Mouse (Mus musculus) midbrain, embryonic 15.5 days (tissue): ENCODE measurements around the gene Exosc3. TPM values are rescaled to one million over a fixed set of nuclear protein-coding genes. Genes with fewer than 3 reads are reported as not detected.

Experiments used
- ATAC-seq: fragments of 200-750 bp; cut with Nextera tagmentation; replicated peaks from 2 replicates; pipeline ENCODE4 v1.8.0; 2017; ENCODE audit warnings: moderate TSS enrichment
- H3K27ac ChIP-seq: fragments of 300-500 bp; sonication (generic); 2 replicates; pipeline ENCODE4 v1.5.1; 2015; ENCODE audit warnings: mild to moderate bottlenecking, inconsistent platforms
- H3K27me3 ChIP-seq: fragments of 300-500 bp; sonication (generic); replicated peaks from 2 replicates; pipeline ENCODE4 v1.6.1; 2015; ENCODE audit warnings: inconsistent platforms
- H3K36me3 ChIP-seq: fragments of 300-500 bp; sonication (generic); replicated peaks from 2 replicates; pipeline ENCODE4 v1.6.1; 2015; ENCODE audit warnings: inconsistent platforms
- H3K4me1 ChIP-seq: fragments of 300-500 bp; sonication (generic); 2 replicates; pipeline ENCODE4 v1.6.1; 2015; ENCODE audit warnings: inconsistent platforms
- H3K4me2 ChIP-seq: fragments of 300-500 bp; sonication (generic); 2 replicates; pipeline ENCODE4 v1.6.1; 2015; ENCODE audit warnings: inconsistent platforms, mild to moderate bottlenecking, moderate library complexity
- H3K4me3 ChIP-seq: fragments of 300-500 bp; sonication (generic); 2 replicates; pipeline ENCODE4 v1.5.1; 2015; ENCODE audit warnings: mild to moderate bottlenecking, inconsistent platforms
- H3K9ac ChIP-seq: fragments of 300-500 bp; sonication (generic); 2 replicates; pipeline ENCODE4 v1.6.1; 2015; ENCODE audit warnings: mild to moderate bottlenecking, inconsistent platforms
- H3K9me3 ChIP-seq: fragments of 300-500 bp; sonication (generic); 2 replicates; pipeline ENCODE4 v1.6.1; 2016; ENCODE audit warnings: inconsistent platforms
- WGBS: fragments of 180-500 bp; shearing (Covaris S2); methylation state at CpG from one replicate; pipeline ENCODE4 v1.1.7; 2015; ENCODE audit warnings: mixed read lengths; 5-methylcytosine and 5-hydroxymethylcytosine counted together
- polyA plus RNA-seq: library from polyadenylated mRNA; unstranded; fragments of >200 nt; fragmentation: Nextera tagmentation; extraction: Ambion mirVana; gene quantifications from 2 replicates; pipeline ENCODE4 v1.2.1, GENCODE M21; 2015

The Exosc3 gene
- polyA plus RNA-seq, 1 experiment from 2014 or later: 30.1 TPM

DNA sequence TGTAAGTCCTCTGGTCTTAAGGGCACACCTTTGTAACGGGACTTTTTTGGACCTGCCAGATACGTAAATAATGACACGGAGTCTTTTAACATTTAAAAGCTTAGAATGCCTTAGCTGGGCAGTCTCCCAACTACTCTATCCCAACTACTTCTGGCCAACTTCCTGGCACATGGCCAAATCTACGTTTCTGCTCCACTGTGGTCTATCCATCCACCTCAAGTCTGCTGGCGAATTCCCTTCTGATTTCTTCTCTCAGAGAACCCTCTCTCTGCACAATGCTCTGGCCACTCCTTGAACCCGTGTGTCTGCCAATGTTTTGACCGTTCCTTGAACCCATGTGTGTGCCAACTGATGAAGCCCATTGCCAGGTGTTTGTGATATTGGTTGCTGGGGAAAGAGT lies 11.4 kb downstream of the Exosc3 start:
- Histone ChIP-seq H3K36me3 (no peaks in the 10 kb centered on the region), H3K4me2 (no peak overlapping the region), H3K4me3 (no peak overlapping the region), H3K4me1 (no peaks in the 10 kb centered on the region), H3K27ac (no peak overlapping the region), H3K9ac (no peak overlapping the region), H3K9me3 (no peaks in the 10 kb centered on the region), H3K27me3 (no peaks in the 10 kb centered on the region)
- no peak for ATAC-seq
- 86% methylated on average over 7 of the region's 7 CpGs for WGBS

DNA sequence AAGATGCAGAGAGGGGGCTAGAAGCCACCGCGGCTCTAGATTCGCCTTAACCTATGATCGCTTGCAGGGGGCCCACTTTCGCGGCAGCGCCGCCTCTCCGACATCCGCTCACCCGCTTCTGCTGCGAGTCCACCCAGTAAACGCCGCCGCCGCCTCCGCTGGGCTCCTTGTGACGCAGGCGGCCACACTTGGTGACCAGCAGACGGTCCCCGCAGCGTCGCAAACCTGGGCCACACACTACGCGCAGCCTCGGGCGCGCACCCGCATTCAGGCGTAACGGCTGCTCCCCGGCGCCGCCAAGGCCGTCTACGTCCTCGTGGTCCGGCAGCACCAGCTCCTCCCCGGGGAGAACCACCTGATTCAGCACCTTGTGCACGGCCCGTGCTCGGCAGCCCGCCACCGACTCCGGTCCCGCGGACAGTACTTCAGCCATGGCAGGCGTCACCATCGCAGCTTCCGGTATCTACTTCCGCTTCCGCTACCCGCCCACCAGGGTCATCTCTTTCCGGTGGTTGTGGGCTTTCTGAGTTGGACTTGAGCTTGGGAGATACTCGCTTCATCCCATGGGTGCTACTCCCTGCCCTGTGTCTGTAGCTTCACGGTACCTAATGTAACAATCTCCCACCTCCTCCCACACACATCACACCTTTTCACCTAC lies 22.2 kb downstream of the Exosc3 start:
- ATAC-seq: peak; percentile 94
- WGBS: under 1% methylated on average over 54 of the region's 56 CpGs
- peaks cover 17% of the 10 kb centered on the region for H3K4me1 ChIP-seq
- H3K36me3 ChIP-seq: peaks cover 15% of the 10 kb centered on the region; the same call in 1 of the 2 replicates
- no peaks in the 10 kb centered on the region for H3K9me3 ChIP-seq
- H3K9ac ChIP-seq: peak overlapping the region; percentile 86
- peaks cover 22% of the 10 kb centered on the region for H3K27me3 ChIP-seq
- peak overlapping the region; percentile 86 for H3K27ac ChIP-seq
- peak overlapping the region; percentile 70 for H3K4me2 ChIP-seq
- peak overlapping the region; percentile 81 for H3K4me3 ChIP-seq

DNA sequence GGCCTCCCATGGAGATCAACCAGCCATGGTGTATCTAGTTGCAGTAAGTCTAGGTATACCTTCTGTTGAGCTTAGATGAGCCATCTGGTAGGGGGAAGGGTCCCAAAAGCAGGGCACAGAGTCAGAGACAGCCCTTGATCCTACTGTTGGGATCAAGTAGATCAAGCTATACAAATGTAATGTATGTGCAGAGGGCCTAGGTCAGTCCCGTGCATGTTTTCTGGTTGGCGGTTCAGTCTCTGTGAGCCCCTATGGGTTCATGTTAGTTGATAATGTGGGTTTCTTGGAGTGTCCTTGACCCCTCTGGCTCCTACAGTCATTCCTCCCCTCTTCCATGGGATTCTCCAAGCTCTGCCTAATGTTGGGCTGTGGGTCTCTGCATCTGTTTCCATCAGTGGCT lies 31.5 kb downstream of the Exosc3 start:
- no peaks in the 10 kb centered on the region for H3K9me3 ChIP-seq
- no peak overlapping the region for H3K9ac ChIP-seq
- no peak for ATAC-seq
- H3K4me2 ChIP-seq: no peak overlapping the region
- H3K36me3 ChIP-seq: peaks cover 38% of the 10 kb centered on the region
- no peak overlapping the region for H3K27ac ChIP-seq
- H3K27me3 ChIP-seq: no peaks in the 10 kb centered on the region
- no peak overlapping the region for H3K4me3 ChIP-seq
- no peaks in the 10 kb centered on the region for H3K4me1 ChIP-seq
- 97% methylated on average over 2 of the region's 2 CpGs for WGBS

DNA sequence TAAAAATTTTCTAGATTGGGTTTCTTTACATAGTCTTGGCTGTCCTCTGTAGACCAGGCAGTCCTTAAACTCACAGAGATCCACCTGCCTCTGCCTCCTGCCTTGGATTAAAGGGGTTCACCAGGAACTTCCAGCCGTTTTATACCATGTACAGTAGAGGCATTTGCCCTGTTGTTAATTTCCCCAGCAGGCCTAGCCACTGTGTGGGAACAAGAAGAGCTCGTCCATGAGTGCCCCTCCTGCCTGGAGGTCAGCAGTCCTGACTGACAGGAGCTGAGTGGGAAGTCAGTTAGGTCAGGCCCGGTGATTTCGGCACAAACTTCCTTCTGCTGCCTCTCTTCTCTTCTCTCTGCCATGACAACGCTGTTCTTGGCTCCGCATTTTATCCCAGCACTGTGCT lies 33.9 kb downstream of the Exosc3 start:
- no peak overlapping the region for H3K4me3 ChIP-seq
- no peak overlapping the region for H3K9ac ChIP-seq
- no peak for ATAC-seq
- H3K27me3 ChIP-seq: no peaks in the 10 kb centered on the region
- no peaks in the 10 kb centered on the region for H3K4me1 ChIP-seq
- H3K36me3 ChIP-seq: peaks cover 43% of the 10 kb centered on the region
- no peak overlapping the region for H3K4me2 ChIP-seq
- 91% methylated on average over 6 of the region's 6 CpGs for WGBS
- H3K9me3 ChIP-seq: no peaks in the 10 kb centered on the region
- no peak overlapping the region for H3K27ac ChIP-seq

DNA sequence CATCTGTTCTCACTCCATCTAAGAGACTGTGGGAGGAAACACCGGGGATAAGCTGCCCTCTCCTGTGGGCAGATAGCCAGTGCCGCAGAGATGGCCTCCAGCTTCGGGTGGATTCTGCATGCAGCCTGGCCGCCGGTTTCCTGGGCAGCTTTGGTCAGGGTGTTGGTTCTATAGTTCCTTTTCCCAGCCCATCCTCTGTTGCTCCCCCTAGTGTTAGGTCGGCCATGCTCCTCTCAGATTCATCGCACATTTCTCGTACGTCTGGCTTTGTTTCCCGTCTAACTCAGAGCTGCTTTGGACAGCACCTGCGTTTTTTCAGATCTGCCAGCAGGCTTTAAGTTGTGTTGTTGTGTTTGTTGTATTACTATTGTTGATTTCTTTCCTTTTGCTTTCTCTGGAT lies 34.5 kb downstream of the Exosc3 start:
- 31% methylated on average over 11 of the region's 11 CpGs for WGBS
- peaks cover 43% of the 10 kb centered on the region for H3K36me3 ChIP-seq
- H3K4me1 ChIP-seq: no peaks in the 10 kb centered on the region
- H3K27ac ChIP-seq: no peak overlapping the region
- no peaks in the 10 kb centered on the region for H3K9me3 ChIP-seq
- H3K27me3 ChIP-seq: no peaks in the 10 kb centered on the region
- H3K4me3 ChIP-seq: no peak overlapping the region
- ATAC-seq: no peak
- no peak overlapping the region for H3K9ac ChIP-seq
- H3K4me2 ChIP-seq: no peak overlapping the region

DNA sequence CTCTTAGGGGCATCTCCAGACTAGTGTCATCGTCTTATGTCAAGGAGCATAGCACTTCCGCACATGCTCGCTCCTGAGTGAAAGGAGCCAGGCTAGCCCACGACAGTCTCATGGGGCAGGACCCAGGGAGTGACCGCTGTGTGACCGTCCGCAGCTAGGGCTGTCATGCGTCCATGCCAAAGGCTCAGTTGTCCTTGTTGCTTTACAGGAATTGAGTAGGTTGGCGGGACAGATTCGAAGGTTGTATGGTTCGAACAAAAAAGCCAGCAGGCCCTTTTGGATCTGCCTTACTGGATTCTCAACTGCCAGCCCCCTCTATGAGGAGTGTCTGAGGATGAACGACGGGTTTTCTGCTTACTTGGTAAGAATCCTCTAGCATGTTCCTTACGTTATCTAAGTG lies 37.0 kb downstream of the Exosc3 start:
- Histone ChIP-seq H3K4me1 (no peaks in the 10 kb centered on the region), H3K9ac (no peak overlapping the region), H3K27ac (no peak overlapping the region), H3K36me3 (peaks cover 59% of the 10 kb centered on the region), H3K27me3 (no peaks in the 10 kb centered on the region), H3K4me2 (no peak overlapping the region), H3K9me3 (no peaks in the 10 kb centered on the region), H3K4me3 (no peak overlapping the region)
- ATAC-seq: no peak
- 97% methylated on average over 14 of the region's 14 CpGs for WGBS

DNA sequence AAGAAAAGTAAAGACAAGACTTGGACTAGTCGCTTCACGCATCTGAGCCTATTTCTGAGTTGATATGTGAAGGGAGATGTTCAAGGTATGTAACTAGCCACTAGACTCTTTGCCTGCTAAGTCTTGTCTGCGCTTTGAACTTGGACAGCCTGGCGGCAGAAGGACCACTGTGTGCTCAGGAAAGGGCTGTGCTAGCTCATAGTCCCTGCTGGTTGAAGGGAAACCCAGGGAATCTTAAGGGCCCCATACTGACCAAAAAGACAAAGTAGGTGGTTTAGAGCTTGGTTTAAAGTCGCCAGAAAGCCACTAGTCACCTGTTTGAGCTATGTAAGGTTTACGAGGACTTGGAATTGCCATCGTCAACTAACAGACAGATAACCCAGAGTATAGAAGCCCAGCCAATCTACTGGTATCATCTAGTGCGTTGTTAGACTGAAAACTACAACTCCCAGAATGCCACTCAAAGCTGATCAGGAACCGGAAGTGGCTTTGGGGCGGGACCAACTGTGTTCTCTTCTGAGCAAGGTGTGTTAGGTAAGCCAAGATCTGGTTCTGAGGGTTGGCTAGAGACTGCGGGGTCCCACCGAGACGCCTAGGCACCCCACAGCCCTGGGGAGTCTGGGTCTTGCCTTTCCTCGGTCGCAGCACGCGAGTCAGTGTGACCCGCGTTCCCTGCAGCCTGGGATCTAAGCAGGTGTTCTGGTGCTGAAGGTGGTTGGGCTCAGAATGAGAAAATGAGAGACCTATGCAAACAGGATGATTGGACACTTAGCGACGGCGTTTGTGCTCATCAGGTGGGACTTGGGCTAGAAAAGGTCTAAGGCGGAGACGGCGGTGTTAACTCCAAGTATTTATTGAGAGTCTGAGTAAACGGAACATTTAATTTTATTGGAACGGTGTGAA lies 45.6 kb downstream of the Exosc3 start, which contains the start of gene Trmt10b:
Gene Trmt10b, plus strand, starts transcription at position 466 of the 903 bp plus-strand sequence.
- Histone ChIP-seq H3K36me3 (0 out of 2 replicates have a peak, but pooled peaks cover 8% of the 10 kb centered on the region), H3K9ac (peak within 1 kb of the TSS; percentile 84), H3K4me1 (peaks cover 20% of the 10 kb centered on the region), H3K27ac (peak within 1 kb of the TSS; percentile 30; the same call in 1 of the 2 replicates), H3K4me2 (peak within 1 kb of the TSS; percentile 62), H3K27me3 (no peaks in the 10 kb centered on the region), H3K9me3 (no peaks in the 10 kb centered on the region), H3K4me3 (peak within 1 kb of the TSS; percentile 90)
- peak; percentile 95 for ATAC-seq
- 20% methylated on average over 27 of the region's 27 CpGs for WGBS

DNA sequence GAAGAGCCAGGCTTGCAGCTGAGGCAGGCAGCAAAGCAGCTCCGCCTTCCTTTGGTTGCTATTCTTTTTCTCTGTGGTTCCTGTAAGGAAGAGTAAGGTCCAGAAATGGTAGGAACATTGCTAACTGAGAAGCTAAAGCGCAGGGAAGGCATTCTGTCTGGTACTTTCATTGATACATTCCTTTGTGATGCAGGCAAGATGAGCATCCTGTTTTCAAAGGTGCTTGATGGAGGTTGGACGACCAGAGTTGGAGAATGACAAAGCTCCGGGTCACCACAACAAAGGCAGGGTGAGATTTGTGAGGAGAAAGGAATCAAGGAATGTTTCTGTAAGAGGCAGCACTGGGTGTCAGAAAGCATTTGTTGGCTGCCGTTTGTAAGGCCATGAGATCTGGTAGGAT lies 54.6 kb downstream of the Exosc3 start:
- Histone ChIP-seq H3K9ac (no peak overlapping the region), H3K4me2 (no peak overlapping the region), H3K4me3 (no peak overlapping the region), H3K27ac (no peak overlapping the region), H3K4me1 (no peaks in the 10 kb centered on the region), H3K36me3 (no peaks in the 10 kb centered on the region), H3K9me3 (no peaks in the 10 kb centered on the region), H3K27me3 (no peaks in the 10 kb centered on the region)
- no peak for ATAC-seq
- 66% methylated on average over 5 of the region's 5 CpGs for WGBS

DNA sequence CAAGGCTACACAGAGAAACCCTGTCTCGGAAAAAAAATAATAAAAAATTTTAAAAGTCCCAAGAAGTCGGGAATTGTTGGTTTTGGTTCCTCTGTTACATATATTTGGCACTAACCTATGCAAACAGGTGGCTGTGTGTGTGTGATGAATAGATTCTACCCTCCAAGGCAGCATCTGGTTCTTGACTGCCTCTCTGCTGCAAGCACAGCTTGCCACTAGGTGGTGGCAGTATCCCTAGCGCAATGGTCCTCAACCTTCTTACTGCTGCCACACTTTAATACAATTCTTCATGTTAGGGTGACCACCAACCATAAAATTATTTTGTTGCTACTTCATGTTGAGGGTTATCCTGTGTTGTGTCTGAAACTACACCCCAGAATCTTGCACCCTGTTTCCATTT lies 56.2 kb downstream of the Exosc3 start:
- Histone ChIP-seq H3K27me3 (no peaks in the 10 kb centered on the region), H3K36me3 (no peaks in the 10 kb centered on the region), H3K4me3 (no peak overlapping the region), H3K4me2 (no peak overlapping the region), H3K4me1 (no peaks in the 10 kb centered on the region), H3K27ac (no peak overlapping the region), H3K9ac (no peak overlapping the region), H3K9me3 (no peaks in the 10 kb centered on the region)
- 48% methylated on average over 3 of the region's 3 CpGs for WGBS
- no peak for ATAC-seq

DNA sequence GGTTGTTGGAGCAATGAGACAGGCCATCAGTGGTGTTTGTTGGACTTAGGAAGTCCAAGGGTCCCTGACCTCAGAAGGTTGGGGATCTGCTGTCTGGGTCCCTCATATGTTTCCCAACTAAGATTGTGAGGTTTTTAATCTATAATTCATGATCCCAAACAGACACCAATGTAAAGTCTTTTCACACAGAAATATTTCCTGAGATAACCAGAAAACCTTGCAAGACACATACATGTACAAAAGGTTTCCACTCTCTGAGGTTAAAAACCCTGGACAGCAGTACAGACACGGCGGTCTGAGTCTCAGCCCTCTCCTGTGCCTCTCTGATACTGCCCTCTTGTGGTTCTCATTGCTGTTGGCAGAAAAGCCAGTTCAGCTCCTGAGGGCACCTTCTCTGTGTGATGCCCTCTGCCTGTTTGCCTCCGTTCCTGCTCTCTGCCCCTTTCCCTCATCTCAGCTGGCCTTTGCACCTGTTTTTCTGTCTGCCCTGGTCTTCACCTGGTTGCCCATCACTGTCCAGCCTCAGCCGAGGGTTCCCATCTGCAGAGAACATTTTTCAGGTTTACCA lies 62.5 kb downstream of the Exosc3 start:
- Histone ChIP-seq H3K4me2 (no peak overlapping the region), H3K9ac (no peak overlapping the region), H3K36me3 (no peaks in the 10 kb centered on the region), H3K4me3 (no peak overlapping the region), H3K4me1 (no peaks in the 10 kb centered on the region), H3K27me3 (no peaks in the 10 kb centered on the region), H3K9me3 (no peaks in the 10 kb centered on the region), H3K27ac (no peak overlapping the region)
- 16% methylated on average over 4 of the region's 4 CpGs for WGBS
- ATAC-seq: peak; percentile 62; the same call in 1 of the 2 replicates

DNA sequence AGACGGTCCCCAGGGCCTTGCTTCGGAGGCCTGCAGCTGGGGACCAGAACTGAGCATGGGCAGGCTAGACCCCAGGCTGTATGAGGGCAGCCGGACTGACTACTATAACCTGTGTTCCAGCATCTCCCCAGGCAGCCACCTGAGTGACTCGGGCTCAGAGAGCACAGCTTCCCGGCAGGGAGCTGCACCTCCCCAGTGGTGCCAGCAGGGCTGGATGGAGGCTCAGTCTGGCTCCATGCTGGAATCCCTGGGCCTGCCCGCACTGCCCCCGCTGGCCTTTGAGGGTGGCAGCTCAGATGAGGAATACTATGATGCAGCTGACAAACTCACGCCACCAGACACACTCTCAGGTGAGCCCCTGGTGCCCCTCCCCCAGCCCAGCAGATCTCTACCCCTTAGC lies 63.2 kb downstream of the Exosc3 start:
- no peaks in the 10 kb centered on the region for H3K27me3 ChIP-seq
- peak; percentile 42; the same call in 1 of the 2 replicates for ATAC-seq
- H3K9me3 ChIP-seq: no peaks in the 10 kb centered on the region
- no peaks in the 10 kb centered on the region for H3K4me1 ChIP-seq
- no peak overlapping the region for H3K9ac ChIP-seq
- no peak overlapping the region for H3K27ac ChIP-seq
- no peak overlapping the region for H3K4me2 ChIP-seq
- H3K4me3 ChIP-seq: no peak overlapping the region
- no peaks in the 10 kb centered on the region for H3K36me3 ChIP-seq
- 57% methylated on average over 8 of the region's 8 CpGs for WGBS

DNA sequence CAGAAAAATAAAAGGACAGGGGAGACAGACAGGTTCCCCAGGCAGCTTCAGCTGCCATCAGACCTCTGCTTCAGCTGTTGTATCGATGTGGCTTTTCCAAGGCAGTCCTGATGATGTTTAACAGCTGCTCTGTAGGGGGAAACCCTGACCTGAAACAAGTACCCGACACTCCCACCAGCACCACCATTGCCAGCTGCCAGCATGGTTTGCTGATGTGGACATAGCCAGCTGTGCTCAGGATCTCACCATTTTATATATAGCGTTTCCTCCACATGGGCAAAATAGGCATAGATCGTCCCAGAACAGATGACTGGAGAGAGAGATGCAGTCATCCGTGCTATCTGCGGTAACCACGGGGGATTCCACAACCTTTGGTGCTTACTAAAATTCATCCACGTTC lies 66.8 kb downstream of the Exosc3 start:
- 87% methylated on average over 8 of the region's 8 CpGs for WGBS

More for the DNA sequence above, 66.8 kb downstream of the Exosc3 start:
- no peak overlapping the region for H3K27ac ChIP-seq
- H3K27me3 ChIP-seq: no peaks in the 10 kb centered on the region
- H3K9me3 ChIP-seq: no peaks in the 10 kb centered on the region
- no peak for ATAC-seq
- peaks cover 8% of the 10 kb centered on the region; the same call in 1 of the 2 replicates for H3K4me1 ChIP-seq
- H3K4me3 ChIP-seq: no peak overlapping the region
- H3K9ac ChIP-seq: no peak overlapping the region
- no peaks in the 10 kb centered on the region for H3K36me3 ChIP-seq
- H3K4me2 ChIP-seq: no peak overlapping the region
